Mouse (Mus musculus) small intestine, adult 10 weeks (tissue): ENCODE results near the gene Casp7. TPM values are rescaled to one million over a fixed set of nuclear protein-coding genes. Genes with fewer than 3 reads are reported as not detected.

Experiments
- polyA plus RNA-seq: library from polyadenylated mRNA; stranded (reverse); fragments of 350-450 nt; fragmentation: Illumina TruSeq; extraction: RNeasy Lipid Tissue Mini Kit (QIAGEN cat#74804); gene quantifications from one replicate; pipeline ENCODE4 v1.2.3, GENCODE M21; 2014; ENCODE audit warnings: low replicate concordance

Gene Casp7
- 266 TPM for polyA plus RNA-seq

GRCm38 (mm10) chr19:56396669-56397621, at the start of gene Casp7:
Casp7 (plus strand) TSS chr19:56397129.

DNA sequence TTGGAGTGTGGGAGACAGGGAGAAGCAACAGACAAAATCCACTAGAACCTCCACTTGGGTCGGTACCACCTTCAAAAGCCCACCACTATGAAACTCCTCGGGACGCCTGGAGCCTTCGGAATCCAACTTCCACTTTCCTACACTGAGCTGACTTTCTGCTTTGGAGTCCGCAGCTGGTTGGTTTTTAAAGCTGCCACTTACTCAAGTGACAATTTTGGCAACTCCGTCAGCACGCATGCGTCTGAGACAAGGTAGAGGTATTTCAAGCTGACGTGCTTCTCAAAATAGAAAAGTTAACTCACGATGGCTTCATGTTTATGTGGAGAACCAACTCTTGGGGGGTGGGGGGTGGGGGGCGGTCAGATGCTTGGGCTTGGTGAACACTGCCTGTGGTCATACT, 7.0 kb upstream of the Casp7 start, which contains the start of gene Nrap:
Gene Nrap (minus strand): TSS at position 159 of the 400 bp plus-strand sequence.

GRCm38 (mm10) chr19:56461522-56462101, 64.7 kb downstream of the Casp7 start, which contains the start of gene Plekhs1:
Plekhs1 (plus strand) TSS chr19:56461640.

Other genes with a start within 250 kb of the Casp7 start
- 4.2 TPM for gene Habp2, start 110.0 kb upstream of the Casp7 start, polyA plus RNA-seq
- gene Nrap, start 7.1 kb upstream of the Casp7 start, polyA plus RNA-seq = not detected
- gene Plekhs1, start 64.5 kb downstream of the Casp7 start, polyA plus RNA-seq = 0.41 TPM
- 41.2 TPM for gene Dclre1a, start 151.1 kb downstream of the Casp7 start, polyA plus RNA-seq
- 20.3 TPM for gene Nhlrc2, start 151.1 kb downstream of the Casp7 start, polyA plus RNA-seq